Mouse (Mus musculus) layer of hippocampus, adult 18-20 months (tissue): ENCODE data around the gene Ano2. TPM values are rescaled to one million over a fixed set of nuclear protein-coding genes. Genes with fewer than 3 reads are reported as not detected.

Source experiments
- DNase-seq, 2 experiments: peaks; one replicate each; pipeline ENCODE4 v3.0.0; 2022; ENCODE audit warnings: low spot score in 2 of 2
- total RNA-seq, 2 experiments: library from RNA; stranded (reverse); gene quantifications; 2 replicates each; pipeline ENCODE4 v1.2.3; 2021

The Ano2 gene
- total RNA-seq, 2 experiments from 2014 or later, result 5.1 to 5.9 TPM

DNA sequence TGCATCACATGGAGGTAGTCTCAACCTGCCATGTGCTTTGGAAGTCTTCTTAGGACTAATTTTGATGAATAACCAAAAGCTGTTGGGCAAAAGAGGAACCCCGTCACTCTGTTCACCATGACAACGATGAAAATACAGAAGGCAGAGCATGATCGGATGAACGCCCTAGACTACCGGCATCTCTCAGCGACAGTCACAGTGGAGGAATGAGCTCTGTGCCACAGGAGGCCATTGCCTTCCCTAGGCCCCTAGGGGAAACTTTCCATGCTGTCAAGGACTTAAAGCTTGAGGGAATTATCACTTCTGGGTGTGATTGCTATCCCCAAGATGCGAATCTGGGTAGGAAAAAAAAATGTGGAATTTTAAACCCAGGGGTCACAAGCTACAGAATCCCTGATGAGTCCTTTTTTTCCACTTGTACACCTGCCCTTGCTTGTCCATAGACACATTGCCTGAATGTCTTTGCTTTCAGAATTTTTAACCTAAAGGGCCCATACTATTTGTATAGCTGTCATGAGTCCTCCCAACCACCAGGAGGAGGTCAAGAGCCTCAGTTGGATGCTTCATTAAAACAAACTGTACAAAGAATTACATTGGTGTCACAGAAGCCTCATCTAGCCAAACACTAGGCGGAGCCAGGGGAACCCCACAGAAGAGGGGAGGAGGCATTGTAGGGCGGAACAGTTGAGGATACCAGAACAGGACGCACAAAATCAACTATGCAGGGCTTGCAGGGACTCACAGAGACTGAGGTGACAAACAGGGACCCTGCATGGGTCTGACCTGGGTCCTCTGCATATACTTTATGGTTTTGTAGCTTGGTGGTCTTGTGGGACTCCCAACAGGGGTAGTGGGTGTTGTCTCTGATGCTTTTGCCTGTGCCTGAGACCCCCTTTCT is 53.2 kb downstream of the Ano2 start:
- DNase-seq, result peak in 1 of 2 experiments; percentile 12

DNA sequence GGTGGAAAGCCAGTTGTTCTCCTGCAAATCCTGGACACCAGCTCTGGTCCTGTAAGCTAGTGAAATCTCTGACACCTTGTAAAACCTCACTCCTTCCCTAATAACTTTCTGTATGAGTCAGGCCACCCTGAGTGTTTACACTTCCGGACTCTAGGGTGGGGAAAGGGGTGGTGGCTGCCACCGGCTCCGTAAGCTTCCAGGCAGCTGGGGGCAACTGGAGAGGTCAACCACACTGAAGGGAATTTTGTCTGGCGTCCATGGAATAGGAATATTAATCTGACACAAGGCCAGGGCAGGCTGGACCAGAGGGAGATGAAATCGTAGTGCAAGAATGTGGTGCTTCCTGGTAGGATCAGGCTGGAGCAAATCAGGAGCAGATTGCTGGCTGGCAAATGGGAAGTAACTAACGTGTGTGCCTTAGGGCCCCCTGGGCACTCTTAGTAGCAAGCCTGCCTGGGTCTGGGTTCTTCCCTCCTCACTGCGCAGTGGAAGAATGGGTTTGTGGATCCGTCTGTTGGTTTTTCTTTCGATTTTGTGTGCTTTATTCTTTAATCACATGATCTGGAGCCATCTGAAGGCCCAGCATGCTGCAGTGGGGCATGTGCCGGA is 57.2 kb downstream of the Ano2 start:
- no peak for DNase-seq

DNA sequence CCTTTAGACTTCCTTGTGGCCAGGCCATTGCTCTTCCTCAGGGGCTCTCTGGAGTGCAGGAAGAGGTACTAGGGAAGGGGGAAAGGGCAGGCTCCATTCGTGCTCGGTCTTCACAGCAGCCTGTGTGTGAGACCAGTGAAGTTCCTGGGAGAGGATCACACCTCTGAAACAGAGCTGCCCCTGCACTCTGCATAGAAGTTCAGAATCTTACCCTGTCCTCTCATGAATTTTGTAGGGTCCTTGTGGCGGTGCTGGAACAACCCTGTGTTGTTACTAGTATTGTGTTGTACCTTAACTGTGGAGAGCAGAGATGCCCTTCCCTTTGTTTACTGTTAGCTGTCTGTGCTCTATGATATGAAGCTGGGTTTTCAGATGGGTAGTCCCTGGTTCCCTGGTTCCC is 58.4 kb downstream of the Ano2 start:
- no peak for DNase-seq

DNA sequence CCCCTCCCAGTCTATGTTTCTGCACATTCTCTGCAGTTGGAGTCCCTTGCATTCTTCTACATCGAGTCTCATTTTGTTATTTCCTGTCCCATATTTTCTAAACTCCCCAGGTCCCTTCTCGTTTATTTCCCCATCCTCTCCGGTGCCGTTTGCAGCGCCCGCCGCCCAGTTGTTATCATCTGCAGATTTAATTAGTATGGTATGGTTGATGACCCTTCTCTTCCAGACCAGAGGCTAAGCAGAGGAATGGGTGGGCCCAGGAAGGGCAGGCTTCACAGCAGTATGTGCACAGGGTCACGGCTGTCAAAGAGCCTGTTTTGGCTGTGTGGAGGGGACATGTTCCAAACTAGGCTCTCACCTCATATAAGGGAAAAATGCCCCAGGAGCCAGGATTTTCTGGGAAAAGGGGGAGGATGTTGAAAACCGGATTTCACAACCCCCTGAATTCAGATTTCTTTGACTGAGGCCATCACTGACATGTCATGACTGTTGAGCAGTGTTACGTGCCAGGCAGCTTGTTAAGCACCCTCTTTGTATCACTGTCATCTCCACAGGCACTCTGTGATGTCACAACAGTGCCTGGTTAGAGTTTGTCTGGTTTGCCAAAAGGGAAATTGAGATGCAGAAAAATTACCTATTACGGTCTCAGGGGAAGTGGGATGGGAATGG is 72.8 kb downstream of the Ano2 start:
- DNase-seq, result no peak

DNA sequence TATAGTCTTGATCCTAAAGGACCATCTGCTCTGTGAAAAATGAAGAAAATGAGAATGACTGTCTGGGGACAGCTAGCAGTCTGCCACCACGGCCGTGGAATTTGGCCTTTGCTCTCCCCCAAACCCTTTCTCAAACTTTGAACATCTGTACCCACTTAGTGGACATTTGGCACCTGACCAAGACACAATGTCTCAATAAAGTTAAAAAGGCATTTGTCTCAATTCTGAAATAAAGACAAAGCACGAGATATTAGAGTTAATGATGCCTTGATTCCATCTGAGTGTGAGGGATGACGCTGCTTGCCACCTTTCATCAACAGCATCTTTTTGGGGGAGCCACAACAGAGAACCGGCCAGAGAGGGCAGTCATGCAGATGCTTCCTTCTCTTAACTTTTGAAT is 83.0 kb downstream of the Ano2 start:
- DNase-seq, result no peak

DNA sequence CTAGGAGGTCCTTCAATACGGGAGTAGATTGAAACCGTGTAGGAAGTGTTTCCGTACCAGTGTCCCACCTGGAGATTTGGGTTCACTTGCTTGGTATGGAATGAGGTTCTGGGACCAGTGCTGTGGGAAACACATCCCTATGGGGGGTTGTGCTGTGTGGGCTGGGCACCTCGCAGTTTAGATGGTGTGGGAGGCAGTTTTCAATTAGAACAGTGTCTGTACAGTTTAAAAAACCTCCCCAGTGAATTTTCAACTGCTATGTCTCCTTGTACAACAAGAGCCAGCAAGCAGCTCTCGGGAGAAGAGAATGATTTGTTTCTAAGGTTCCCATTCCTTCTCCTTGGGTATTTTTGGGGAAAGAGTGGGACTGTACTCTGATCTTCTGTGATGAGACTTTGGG is 86.1 kb downstream of the Ano2 start:
- DNase-seq, result peak; percentile 28 to 56

DNA sequence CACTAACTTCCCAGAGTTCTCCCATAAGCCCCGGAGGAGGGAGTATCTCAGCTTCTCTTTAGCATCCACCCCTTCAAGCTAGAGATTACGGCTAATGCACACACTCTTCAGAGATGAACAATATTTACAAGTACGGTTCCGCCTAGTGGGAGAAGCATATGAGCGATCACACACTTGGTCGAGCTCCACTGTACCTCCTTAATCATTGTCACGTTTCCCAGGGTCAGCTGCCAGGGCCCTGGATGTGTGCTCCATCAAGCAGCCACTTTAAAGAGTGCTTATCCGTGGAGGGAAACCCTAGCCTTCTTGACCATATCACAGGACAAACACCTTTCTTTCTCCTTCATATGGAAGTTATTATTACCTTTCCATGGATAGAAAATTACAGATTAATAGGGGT is 112.7 kb downstream of the Ano2 start:
- DNase-seq, result no peak

DNA sequence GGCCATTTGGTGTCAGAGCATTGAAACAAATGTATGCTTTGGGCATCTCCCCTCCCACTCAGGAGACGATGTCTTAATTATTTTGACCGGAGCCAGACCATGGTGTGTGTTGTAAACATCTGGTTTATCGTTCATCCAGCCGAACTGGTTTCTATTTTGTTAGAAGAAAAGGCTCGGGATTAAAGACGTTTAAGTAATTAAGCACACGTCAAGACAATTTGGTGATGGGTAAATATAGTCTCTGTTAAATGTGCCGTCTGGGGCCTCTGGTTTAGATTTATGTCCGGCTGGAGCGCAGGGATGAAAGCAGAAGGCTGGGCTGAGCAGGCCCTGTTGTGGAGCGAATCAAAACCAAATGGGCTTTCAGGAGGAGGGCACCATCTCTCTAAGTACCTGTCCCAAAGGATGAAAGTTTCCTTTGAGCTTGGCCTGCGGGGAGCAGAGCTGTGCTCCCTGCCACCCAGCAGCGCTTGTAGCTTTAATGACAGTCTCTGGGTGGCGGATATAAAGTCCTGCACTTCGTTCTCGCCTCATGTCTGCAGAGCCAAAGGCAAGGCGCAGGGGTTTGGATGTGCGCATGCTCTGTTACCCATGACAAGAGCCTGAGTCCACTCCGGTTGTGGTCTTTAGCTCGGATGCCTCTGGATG is 113.3 kb downstream of the Ano2 start:
- DNase-seq, result no peak

DNA sequence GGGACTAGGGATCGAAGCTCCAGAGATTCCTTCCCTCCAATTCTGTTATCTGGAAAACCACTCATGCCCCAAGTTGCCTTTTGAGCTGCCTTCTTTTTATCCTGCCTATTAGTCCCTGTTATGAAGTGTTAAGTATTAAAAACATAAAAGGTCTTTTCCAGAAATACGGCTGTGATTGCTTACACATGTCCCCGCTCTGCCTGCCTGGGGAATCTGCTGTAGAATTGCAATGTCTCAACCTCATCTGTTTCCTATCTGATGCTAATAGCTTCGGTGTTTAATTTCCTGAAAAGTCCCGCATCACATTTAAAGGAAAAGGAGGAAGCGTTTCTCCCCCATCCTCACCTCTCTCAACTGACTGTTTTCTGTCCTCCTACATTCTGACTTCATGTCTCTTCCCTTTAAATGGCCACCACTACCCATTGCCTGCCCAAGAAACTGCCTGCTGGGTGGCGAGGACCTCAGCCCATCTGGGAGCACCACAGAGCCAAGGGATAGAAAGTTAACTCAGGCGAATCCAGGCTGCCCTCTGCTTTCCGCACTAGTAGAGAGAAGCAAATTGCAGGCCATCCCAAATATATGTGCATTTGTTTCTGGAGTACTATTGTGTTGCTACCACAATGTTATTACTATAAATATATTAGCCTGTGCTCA is 118.9 kb downstream of the Ano2 start:
- no peak for DNase-seq

DNA sequence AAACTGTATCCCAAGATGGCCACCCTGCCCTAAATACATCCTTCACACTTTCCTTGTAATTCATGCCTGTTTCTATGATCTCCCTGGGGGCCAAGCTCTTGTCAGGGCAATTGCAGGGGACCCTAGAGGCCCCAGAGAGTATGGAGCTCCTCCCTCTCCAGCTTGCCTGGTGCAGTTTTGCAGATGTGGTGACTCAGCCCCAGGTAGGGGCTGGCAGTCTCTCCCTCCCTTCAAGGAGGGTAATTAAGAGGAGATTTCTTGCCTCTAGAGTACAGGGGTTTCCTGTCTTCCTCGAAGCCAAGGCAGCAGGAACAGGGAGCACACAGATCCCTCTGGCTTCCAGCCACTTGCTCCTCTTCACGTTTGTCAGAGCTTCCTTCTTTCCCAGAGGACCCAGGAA is 121.2 kb downstream of the Ano2 start:
- no peak for DNase-seq

DNA sequence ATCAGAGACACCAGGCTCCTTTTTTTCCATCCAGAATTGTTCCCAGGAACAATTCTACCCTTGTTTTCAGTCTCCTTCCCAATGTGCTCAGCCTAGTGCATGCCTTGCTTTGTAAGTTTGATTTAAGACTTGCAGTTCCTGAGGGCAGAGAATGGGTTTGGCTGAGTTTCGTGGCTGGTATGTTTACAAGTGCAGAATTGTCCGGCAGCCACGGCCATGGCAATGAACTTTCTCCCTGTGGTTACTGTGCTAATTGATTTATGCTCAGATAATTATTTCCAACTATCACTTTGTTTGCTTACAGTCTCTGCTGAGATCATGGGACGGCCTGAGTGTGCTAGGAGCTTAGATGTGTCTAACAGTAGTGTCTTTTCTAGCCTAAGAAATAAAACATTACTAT is 147.9 kb downstream of the Ano2 start:
- no peak for DNase-seq

DNA sequence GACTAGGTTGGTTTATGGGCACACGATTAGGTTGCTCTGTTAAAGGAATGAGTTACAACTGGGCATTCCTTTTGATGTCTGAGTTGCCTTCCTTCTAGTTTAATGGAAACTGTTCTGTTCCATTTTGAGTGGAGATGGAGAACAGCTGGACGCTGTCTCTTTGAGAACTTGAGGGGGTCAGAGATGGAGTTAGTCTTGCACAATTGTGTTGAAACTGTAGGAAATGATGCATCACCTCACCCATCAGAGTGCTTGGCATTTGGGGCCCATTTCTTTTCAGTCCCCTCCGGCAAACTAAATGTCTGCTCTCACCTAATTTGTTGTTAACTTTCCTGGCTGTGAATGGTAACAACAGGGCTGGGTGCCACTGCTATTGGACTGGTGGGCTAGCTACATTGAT is 151.1 kb downstream of the Ano2 start:
- DNase-seq, result no peak

DNA sequence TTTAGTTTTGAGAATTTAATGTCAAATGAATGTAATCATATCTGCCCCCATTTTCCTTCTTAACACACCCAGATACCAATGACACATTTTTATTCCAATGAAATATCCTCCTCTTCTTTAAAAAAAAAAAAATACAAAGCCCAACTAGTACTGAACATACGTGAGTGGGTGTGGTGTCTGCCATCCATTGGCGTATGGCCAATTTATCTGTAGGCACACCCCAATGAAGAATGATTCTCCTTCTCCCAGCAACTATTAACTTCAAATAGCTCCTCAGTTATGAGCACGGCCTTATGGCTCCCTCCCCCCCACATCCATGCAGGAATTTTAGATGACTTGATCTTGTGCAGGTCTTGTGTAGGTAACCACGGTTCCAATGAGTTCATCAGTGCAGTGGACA is 161.0 kb downstream of the Ano2 start:
- peak; percentile 29 to 73 for DNase-seq

DNA sequence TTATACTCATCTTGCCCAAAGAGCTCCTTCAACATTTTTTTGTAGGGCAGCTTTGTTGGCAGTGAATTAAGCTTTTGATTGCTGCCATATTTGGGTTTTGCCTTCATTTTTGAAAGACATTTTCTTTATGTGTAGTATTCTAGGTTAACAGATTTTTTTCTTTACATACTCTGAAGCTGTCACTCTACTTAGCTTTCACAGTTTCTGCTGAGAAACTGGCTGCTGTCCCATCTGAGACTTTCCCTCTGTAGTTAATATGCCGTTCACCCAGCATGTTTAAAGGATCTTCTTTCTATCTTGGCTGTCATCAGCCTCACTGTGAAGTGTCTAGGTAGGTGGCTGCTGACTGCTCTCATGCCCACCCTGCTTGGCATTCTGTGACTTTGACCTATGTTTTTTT is 168.1 kb downstream of the Ano2 start:
- DNase-seq, result no peak

DNA sequence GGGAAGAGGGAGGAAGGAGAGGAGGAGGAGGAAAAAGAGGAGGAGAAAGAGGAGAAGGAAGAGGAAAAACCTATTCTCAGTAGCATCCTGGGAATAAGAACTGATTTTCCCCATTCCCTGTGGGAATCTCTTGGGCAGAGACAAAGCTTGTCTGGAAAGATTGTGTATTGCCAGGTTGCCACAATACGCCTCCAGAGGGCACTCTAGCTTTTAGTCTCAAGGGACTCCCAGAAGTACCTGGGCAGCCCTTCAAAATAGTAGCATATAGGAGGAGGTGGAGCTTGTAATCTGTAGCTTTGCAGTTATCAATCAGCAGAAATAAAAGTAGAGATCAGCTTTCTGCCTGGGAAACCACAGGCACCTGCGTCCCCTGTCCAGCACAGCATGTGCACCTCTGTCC is 178.3 kb downstream of the Ano2 start:
- peak; percentile 11 to 62 for DNase-seq

DNA sequence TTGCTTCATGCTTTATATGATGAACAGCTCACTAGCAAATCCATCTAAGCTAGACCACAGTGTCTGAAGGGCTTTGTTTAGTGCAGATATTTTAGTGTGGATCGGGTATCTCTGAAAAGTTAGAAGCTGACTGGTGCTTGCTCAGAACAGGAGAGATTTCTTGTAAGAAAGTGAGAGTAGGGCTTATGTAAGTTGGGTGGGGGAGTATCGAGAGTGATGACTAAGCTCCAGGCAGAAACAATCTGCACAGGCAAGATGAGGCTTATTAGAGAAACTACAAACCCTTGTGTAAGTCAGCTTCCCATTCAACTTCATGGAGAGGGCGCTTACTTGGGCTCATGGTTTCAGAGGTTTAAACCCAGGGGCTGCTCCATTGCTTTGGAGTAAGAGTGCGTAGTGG is 181.3 kb downstream of the Ano2 start:
- peak; percentile 13 to 59 for DNase-seq

DNA sequence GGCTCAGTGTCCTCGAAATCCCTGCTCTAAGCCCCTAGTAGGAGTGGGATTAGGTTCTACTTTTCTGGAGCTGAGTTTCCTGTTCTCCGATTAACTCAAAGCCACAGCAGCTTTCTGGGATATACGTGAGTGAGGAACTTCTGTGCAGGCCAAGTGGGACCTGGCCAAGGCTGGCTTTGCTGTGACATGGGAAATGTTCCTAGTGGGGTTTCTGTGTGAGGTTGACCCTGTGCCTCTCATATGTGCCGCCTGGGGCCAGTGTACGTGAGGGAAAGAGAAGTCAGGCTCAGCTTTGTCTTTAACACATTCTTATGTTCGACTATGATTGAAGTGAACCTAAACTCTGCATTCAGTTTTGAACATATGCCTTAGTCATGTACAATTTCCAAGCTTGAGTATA is 184.5 kb downstream of the Ano2 start:
- no peak for DNase-seq

DNA sequence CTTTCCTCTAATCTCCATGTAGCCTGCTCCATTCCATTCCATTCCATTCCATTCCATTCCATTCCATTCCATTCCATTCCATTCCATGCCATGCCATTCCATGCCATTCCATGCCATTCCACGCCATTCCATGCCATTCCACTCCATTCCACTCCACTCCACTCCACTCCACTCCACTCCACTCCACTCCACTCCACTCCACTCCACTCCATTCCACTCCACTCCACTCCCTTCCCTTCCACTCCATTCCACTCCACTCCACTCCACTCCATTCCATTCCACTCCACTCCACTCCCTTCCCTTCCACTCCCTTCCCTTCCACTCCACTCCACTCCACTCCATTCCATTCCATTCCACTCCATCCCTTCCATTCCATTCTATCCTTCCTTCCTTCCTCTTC is 186.7 kb downstream of the Ano2 start:
- DNase-seq, result no peak

DNA sequence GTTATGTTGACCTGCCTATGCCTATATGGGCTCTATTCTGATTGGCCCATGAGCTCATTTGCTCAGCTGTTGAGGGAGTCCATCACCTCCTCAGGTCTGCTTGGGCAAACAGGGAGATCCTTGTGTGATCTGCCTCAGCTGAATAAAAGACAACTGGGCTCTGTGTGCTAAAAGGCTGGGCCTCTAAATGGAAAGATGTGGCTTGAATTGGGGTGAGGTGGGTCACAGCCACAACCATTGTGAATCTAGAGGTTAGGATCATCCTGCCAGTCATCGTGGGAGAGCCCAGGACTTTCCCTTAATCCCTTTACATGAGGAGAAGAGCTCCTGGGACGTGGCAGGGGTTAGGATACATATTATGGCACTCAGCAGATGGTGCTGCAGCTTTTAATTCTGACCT is 188.5 kb downstream of the Ano2 start:
- DNase-seq, result no peak

DNA sequence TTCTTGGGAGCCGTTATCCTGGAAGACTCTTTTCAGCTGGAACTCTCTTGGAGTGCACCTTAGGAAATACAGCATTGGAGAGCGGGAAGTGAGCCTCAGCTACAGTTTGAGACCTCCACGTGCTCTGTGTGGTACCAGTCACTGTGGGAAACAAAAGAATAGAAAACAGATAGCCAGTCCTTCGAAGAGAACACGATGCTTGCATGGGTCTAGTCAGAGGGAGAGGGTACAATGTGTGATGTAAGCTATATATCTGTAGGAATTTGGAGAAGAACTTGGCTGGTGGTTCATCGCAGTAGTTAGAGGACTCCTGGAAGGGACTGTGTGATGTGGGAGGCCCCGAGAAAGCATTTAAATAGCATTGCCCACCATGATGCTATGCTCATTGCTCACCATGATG is 189.1 kb downstream of the Ano2 start:
- no peak for DNase-seq

DNA sequence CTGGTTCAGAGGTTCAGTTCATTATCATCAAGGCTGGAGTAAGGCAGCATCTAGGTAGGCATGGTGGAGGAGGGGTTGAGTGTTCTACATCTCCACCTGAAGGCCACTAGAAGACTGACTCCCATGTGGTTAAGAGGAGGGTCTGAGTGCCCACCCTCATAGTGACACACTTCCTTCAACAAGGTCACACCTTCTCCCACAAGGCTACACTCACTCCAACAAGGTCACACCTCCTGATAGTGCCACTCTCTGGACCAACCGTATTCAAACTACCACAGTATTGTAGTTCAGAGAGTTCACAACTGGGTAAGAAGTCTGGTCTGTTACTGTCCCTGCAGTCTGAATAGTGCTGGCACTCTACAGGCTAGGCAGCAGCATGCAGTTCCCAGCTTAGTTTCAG is 198.4 kb downstream of the Ano2 start:
- no peak for DNase-seq
